Mouse (Mus musculus) stomach, postnatal 0 days (tissue): ENCODE data around the gene Samd5.

Experiments used
- CTCF ChIP-seq: IDR thresholded peaks from 2 replicates; pipeline ENCODE4 v1.5.1; 2016; ENCODE audit warnings: antibody characterized with exemption, low read depth, mild to moderate bottlenecking, moderate library complexity
- EP300 ChIP-seq: optimal IDR thresholded peaks from 2 replicates; pipeline ENCODE3; 2016; ENCODE audit warnings: antibody characterized with exemption

DNA sequence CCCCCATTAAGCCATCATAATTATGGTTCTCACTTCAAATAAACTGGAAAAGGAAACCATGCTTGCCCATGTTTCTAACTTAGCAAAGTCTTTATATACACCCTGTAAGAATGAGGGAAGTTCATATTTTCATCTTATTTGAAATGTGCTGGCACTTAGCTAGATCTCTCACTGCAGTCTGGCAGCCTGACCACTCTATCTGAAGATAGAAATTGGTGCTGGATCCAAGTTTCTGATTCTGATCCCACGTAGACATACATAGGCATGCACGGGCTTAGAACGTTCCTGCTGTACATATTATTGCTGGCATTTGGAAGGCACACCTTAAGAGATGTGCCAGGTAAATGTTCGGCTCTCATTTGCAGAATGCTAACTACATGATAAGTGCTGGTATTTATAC, 72.6 kb downstream of the Samd5 start:
- no peak for TF ChIP-seq CTCF
- no peak for TF ChIP-seq EP300
